Mouse (Mus musculus) erythroid progenitor cell, adult 5-6 weeks (primary cell): ENCODE data around the gene Zdhhc25. TPM values are rescaled to one million over a fixed set of nuclear protein-coding genes. Genes with fewer than 3 reads are reported as not detected.

Experiments
- ATAC-seq: replicated peaks from 2 replicates; pipeline ENCODE4 v1.8.0; 2016; ENCODE audit warnings: moderate number of reproducible peaks, mild to moderate bottlenecking, moderate TSS enrichment, inconsistent platforms; ENCODE audit not compliant: poor library complexity, low FRiP score, severe bottlenecking
- total RNA-seq, 2 experiments: library from RNA; stranded (forward) in 1 of 2; stranded (reverse) in 1 of 2; fragments of 150-400 nt in 1 of 2; fragments of 186-747, 209-891 nt in 1 of 2; gene quantifications; 2 replicates each; pipeline versions ENCODE4 v1.2.3 to v1.2.4; 2015 to 2017; ENCODE audit warnings: low replicate concordance in 2 of 2

Gene Zdhhc25
- total RNA-seq, 2 experiments from 2014 or later: not detected

DNA sequence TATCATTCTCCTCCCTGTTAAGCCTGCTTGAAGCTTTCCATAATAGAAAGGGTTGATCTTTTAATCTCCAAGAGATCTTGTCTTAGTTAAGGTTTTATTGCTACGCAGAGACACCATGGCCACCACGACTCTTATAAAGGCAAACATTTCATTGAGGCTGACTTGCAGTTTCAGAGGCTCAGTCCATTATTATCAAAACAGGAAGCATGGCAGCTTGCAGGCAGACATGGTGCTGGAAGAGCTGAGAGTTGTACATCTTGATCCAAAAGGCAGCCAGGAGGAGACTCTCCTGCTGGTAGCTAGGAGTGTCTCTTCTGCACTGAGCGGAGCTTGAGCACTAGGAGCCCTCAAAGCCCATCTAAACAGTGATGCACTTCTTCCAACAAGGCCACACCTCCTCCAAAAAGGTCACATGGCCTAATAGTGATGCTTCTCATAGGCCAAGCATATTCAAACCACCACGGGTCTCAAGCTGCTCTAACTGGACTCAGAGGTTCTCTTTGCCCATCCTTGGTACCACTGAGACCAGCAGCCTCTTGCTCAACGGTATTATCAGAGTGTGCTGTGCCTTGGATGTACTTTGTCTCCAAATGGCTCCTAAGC, 26.9 kb downstream of the Zdhhc25 start:
- ATAC-seq: no peak

DNA sequence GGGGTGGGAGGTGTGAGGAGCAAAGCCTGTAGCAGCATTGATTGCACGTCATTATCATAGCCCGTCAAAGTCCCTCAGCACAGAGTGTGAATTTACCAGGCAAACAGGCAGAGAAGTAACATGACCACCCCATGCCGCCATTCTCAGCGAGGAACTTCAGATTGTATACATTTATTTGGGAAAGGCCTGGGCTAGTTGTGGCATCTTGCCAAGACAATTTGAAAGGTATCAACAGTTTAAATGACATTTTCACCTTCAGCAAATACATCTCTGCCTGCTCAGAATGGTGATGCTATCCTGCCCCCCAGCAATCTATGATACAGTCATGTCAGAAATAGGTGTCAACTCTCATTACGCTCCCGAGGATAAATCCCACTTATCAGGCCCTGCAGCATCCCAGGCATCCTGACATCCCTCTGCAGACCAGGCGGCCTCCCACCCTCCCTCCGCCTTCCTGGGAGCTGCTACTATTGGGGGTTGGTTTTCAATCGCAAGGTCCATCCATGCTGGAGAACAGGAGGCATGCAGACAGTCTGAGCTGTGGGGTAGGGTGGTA, 28.8 kb downstream of the Zdhhc25 start:
- no peak for ATAC-seq

DNA sequence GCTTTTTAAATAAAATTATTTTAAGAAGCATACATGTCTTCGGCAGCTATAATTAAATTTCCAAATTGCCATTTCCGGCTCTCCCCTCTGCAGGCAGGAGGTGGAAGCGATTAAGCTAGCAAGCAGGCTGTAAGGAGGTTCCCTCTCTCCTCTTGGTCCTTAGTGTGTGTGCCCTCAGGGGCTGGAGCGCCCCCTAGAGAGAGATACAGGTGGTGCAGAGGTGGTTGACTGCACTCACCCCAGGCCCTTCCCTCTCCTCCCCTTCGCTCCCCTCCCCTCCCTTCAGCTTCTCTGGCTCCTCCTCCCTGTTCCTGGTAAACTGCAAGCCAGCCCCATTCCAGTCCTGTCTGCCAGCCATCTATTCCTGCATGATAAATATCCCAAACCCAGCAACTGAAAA, 35.1 kb downstream of the Zdhhc25 start:
- ATAC-seq: no peak

DNA sequence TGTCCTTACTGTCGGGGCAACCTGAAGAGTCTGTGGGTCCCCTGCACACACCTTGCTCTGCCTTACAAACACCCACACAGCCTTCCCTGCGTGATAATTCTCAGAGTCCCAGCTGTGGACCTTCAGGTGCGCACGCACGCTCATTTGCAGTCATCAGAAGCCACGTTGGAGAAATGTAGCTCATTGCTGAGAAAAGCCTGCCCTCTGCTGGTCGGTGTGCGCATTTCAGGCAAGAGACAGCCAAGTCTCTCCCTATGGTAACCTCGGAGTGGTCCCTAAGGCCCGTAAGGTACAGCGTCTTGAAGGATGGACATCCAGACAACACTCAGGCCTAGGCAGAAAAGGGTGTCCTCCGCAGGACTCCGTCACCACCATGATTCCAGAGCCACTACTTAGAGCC, 50.9 kb downstream of the Zdhhc25 start:
- ATAC-seq: no peak

Other genes with a start within 250 kb of the Zdhhc25 start
- gene Brd1, start 133.9 kb downstream of the Zdhhc25 start, total RNA-seq (2015; ENCODE audit: low replicate concordance): 13.3 and 18.4 TPM in 2 replicates
- gene Brd1, start 133.9 kb downstream of the Zdhhc25 start, total RNA-seq (2017; ENCODE audit: low replicate concordance): 31.3 and 31.5 TPM in 2 replicates
- 34.2 and 44.0 TPM in 2 replicates for gene Zbed4, start 151.4 kb downstream of the Zdhhc25 start, total RNA-seq (2015; ENCODE audit: low replicate concordance)
- gene Zbed4, start 151.4 kb downstream of the Zdhhc25 start, total RNA-seq (2017; ENCODE audit: low replicate concordance): 28.8 and 32.7 TPM in 2 replicates
- gene Alg12, start 219.0 kb downstream of the Zdhhc25 start, total RNA-seq (2015; ENCODE audit: low replicate concordance): 5.0 and 5.4 TPM in 2 replicates
- gene Alg12, start 219.0 kb downstream of the Zdhhc25 start, total RNA-seq (2017; ENCODE audit: low replicate concordance): 1.2 and 2.4 TPM in 2 replicates
- gene Creld2, start 219.3 kb downstream of the Zdhhc25 start, total RNA-seq (2015; ENCODE audit: low replicate concordance): 19.8 and 26.4 TPM in 2 replicates
- gene Creld2, start 219.3 kb downstream of the Zdhhc25 start, total RNA-seq (2017; ENCODE audit: low replicate concordance): 24.8 and 41.9 TPM in 2 replicates